Mouse (Mus musculus): ENCODE results near the gene Nlgn3. TPM values are rescaled to one million over a fixed set of nuclear protein-coding genes. Genes with fewer than 3 reads are reported as not detected.
"Not testable (repeated sequence)": the region's sequence is repeated elsewhere in the genome, so short reads cannot be mapped to it uniquely, and the experiment has no call there.

Nlgn3 gene
- polyA plus RNA-seq, 1 experiment from 2014 or later: 28.3 TPM

DNA sequence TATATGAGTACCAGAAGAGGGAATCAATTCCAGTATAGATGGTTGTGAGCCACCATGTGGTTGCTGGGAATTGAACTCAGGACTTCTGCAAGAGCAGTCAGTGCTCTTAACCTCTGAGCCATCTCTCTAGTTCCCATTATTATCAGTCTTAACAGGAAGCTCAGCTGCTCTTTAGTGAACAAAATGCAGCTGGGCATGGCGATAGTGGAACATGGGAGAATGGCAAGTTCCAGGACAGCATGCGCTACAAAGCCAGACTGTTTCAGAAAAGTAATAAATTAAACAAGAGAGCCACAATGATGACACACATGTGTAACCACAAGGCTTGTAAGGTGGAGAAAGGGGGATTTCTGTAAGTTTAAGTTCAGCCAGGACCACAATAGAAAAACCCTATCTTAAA is 46.5 kb downstream of the Nlgn3 start:
- no peak for ATAC-seq (ENCODE audit: low FRiP score, low read depth)

GRCm38 (mm10) chrX:101346475-101346874 is 47.5 kb downstream of the Nlgn3 start:
- H3K36me3 ChIP-seq: no peaks in the 10 kb centered on the region
- H3K9me3 ChIP-seq: no peaks in the 10 kb centered on the region
- H3K4me1 ChIP-seq: no peaks in the 10 kb centered on the region
- no peak overlapping the region for H3K4me2 ChIP-seq (replicated peaks)
- no peak for ATAC-seq (ENCODE audit: low FRiP score, low read depth)
- H3K4me3 ChIP-seq: no peak overlapping the region
- no peak overlapping the region for H3K9ac ChIP-seq (replicated peaks)
- H3K27ac ChIP-seq (replicated peaks): no peak overlapping the region
- peaks cover 5% of the 10 kb centered on the region; the same call in 1 of the 2 replicates for H3K27me3 ChIP-seq
- WGBS: 75% methylated on average over 4 of the region's 4 CpGs

More for the DNA sequence above, 46.5 kb downstream of the Nlgn3 start:
- Histone ChIP-seq H3K9me3 (no peaks in the 10 kb centered on the region), H3K4me2 (replicated peaks) (no peak overlapping the region), H3K36me3 (no peaks in the 10 kb centered on the region), H3K4me1 (no peaks in the 10 kb centered on the region), H3K4me3 (no peak overlapping the region), H3K27ac (replicated peaks) (no peak overlapping the region), H3K9ac (replicated peaks) (no peak overlapping the region), H3K27me3 (peaks cover 5% of the 10 kb centered on the region; the same call in 1 of the 2 replicates)
- WGBS: 94% methylated on average over 2 of the region's 2 CpGs

- H3K4me2 ChIP-seq (replicated peaks): no peak overlapping the region
- no peaks in the 10 kb centered on the region for H3K9me3 ChIP-seq
- no peaks in the 10 kb centered on the region for H3K4me1 ChIP-seq
- H3K4me3 ChIP-seq: no peak overlapping the region
- ATAC-seq (ENCODE audit: low FRiP score, low read depth): no peak
- H3K27me3 ChIP-seq: peaks cover 5% of the 10 kb centered on the region; the same call in 1 of the 2 replicates
- 71% methylated on average over 4 of the region's 4 CpGs for WGBS
- no peaks in the 10 kb centered on the region for H3K36me3 ChIP-seq
- H3K9ac ChIP-seq (replicated peaks): no peak overlapping the region
- no peak overlapping the region for H3K27ac ChIP-seq (replicated peaks)
Measured at GRCm38 (mm10) chrX:101351188-101351587, 52.2 kb downstream of the Nlgn3 start.

GRCm38 (mm10) chrX:101358902-101359301 is 59.9 kb downstream of the Nlgn3 start:
- not testable (repeated sequence) for H3K4me1 ChIP-seq; H3K27ac ChIP-seq (replicated peaks); ATAC-seq (ENCODE audit: low FRiP score, low read depth); H3K9me3 ChIP-seq; H3K9ac ChIP-seq (replicated peaks); H3K4me3 ChIP-seq; H3K27me3 ChIP-seq; H3K36me3 ChIP-seq; H3K4me2 ChIP-seq (replicated peaks)
- WGBS: 57% methylated on average over 4 of the region's 4 CpGs

- H3K4me2 ChIP-seq (replicated peaks): no peak overlapping the region
- H3K9me3 ChIP-seq: no peaks in the 10 kb centered on the region
- H3K9ac ChIP-seq (replicated peaks): no peak overlapping the region
- no peaks in the 10 kb centered on the region; the same call in 1 of the 2 replicates for H3K27me3 ChIP-seq
- no peak for ATAC-seq (ENCODE audit: low FRiP score, low read depth)
- H3K36me3 ChIP-seq: no peaks in the 10 kb centered on the region
- H3K27ac ChIP-seq (replicated peaks): no peak overlapping the region
- H3K4me1 ChIP-seq: no peaks in the 10 kb centered on the region
- WGBS: 77% methylated on average over 7 of the region's 7 CpGs
- no peak overlapping the region for H3K4me3 ChIP-seq
Measured at GRCm38 (mm10) chrX:101369001-101369400, 70.0 kb downstream of the Nlgn3 start.

DNA sequence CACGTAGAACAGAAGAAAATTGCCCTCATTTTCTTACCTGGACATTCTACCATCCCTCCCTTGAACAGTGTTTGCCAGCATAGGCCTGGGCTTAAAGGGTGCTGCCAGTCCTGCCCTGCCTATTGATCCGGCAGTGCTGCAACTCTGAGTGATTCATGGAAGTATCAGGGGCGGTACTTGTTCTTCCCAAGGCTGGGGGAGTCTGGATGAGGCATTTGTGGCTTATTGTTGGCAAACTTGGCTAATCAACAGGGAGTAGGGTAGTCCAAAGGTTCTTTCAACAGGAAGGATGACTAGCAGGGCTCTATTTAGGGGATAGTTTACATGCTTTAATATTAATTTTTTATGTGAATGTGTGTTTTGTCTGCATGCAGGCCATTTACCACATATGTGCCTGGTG is 71.6 kb downstream of the Nlgn3 start:
- H3K4me2 ChIP-seq (replicated peaks): no peak overlapping the region
- H3K9ac ChIP-seq (replicated peaks): no peak overlapping the region
- no peak for ATAC-seq (ENCODE audit: low FRiP score, low read depth)
- no peaks in the 10 kb centered on the region for H3K36me3 ChIP-seq
- 72% methylated on average over 3 of the region's 3 CpGs for WGBS
- H3K4me3 ChIP-seq: no peak overlapping the region
- no peaks in the 10 kb centered on the region for H3K4me1 ChIP-seq
- H3K9me3 ChIP-seq: no peaks in the 10 kb centered on the region
- peaks cover 7% of the 10 kb centered on the region; the same call in 1 of the 2 replicates for H3K27me3 ChIP-seq
- no peak overlapping the region for H3K27ac ChIP-seq (replicated peaks)

DNA sequence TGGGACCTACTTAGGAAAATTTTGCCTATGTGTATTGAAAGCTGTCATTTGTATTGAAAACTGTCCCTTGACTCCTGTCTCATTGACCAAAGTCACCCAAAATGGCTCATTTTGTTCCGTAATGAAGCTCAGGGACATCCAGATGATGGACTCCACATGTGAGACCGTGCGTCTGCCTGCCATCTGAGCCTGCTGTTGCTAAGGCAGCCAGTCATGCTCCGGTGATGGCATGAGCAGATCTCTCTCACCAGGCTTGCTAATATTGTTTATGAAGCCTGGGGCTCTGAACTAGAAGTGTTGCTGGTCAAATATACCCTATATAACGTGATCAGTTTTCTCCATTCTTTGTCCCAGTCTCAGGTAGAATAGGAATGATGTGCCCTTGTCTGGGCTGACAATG is 74.0 kb downstream of the Nlgn3 start:
- H3K27me3 ChIP-seq: peaks cover 15% of the 10 kb centered on the region
- no peak overlapping the region for H3K27ac ChIP-seq (replicated peaks)
- H3K4me1 ChIP-seq: no peaks in the 10 kb centered on the region
- H3K4me3 ChIP-seq: no peak overlapping the region
- no peak overlapping the region for H3K9ac ChIP-seq (replicated peaks)
- 80% methylated on average over 5 of the region's 5 CpGs for WGBS
- no peaks in the 10 kb centered on the region for H3K9me3 ChIP-seq
- no peak overlapping the region for H3K4me2 ChIP-seq (replicated peaks)
- H3K36me3 ChIP-seq: no peaks in the 10 kb centered on the region
- no peak for ATAC-seq (ENCODE audit: low FRiP score, low read depth)

Other genes starting within 250 kb of the Nlgn3 start
- not detected in 2 replicates for gene Tex11, start 239.5 kb upstream of the Nlgn3 start, polyA plus RNA-seq (2016; fragmentation: Nextera tagmentation; extraction: Ambion mirVana)
- 0.61 and 0.82 TPM in 2 replicates for gene Slc7a3, start 213.1 kb upstream of the Nlgn3 start, polyA plus RNA-seq (2016; fragmentation: Nextera tagmentation; extraction: Ambion mirVana)
- gene Snx12, start 76.6 kb upstream of the Nlgn3 start, polyA plus RNA-seq (2016; fragmentation: Nextera tagmentation; extraction: Ambion mirVana): 56.8 and 57.2 TPM in 2 replicates
- 0.86 and 1.0 TPM in 2 replicates for gene Foxo4, start 44.6 kb upstream of the Nlgn3 start, polyA plus RNA-seq (2016; fragmentation: Nextera tagmentation; extraction: Ambion mirVana)
- gene Gm614, start 35.2 kb upstream of the Nlgn3 start, polyA plus RNA-seq (2016; fragmentation: Nextera tagmentation; extraction: Ambion mirVana): not detected in 2 replicates
- 3.1 and 4.1 TPM in 2 replicates for gene Il2rg, start 30.9 kb upstream of the Nlgn3 start, polyA plus RNA-seq (2016; fragmentation: Nextera tagmentation; extraction: Ambion mirVana)
- not detected in 2 replicates for gene Gm20489, start 30.1 kb upstream of the Nlgn3 start, polyA plus RNA-seq (2016; fragmentation: Nextera tagmentation; extraction: Ambion mirVana)
- gene Med12, start 25.1 kb upstream of the Nlgn3 start, polyA plus RNA-seq (2016; fragmentation: Nextera tagmentation; extraction: Ambion mirVana): 40.0 and 40.4 TPM in 2 replicates
- not detected in 2 replicates for gene Gjb1, start 77.2 kb downstream of the Nlgn3 start, polyA plus RNA-seq (2016; fragmentation: Nextera tagmentation; extraction: Ambion mirVana)
- 36.6 and 39.2 TPM in 2 replicates for gene Zmym3, start 121.7 kb downstream of the Nlgn3 start, polyA plus RNA-seq (2016; fragmentation: Nextera tagmentation; extraction: Ambion mirVana)
- 572 and 581 TPM in 2 replicates for gene Nono, start 130.2 kb downstream of the Nlgn3 start, polyA plus RNA-seq (2016; fragmentation: Nextera tagmentation; extraction: Ambion mirVana)
- gene Itgb1bp2, start 149.9 kb downstream of the Nlgn3 start, polyA plus RNA-seq (2016; fragmentation: Nextera tagmentation; extraction: Ambion mirVana): 2.8 and 3.4 TPM in 2 replicates
- gene Taf1, start 233.6 kb downstream of the Nlgn3 start, polyA plus RNA-seq (2016; fragmentation: Nextera tagmentation; extraction: Ambion mirVana): 26.4 and 26.5 TPM in 2 replicates

Data from midbrain, embryonic 12.5 days (tissue).